Mouse (Mus musculus) forelimb bud, embryonic 11.5 days (tissue): ENCODE data around the gene Ackr3.

Experiments used
- DNase-seq: peaks from one replicate; pipeline ENCODE4 v3.0.0-alpha.2; 2012; ENCODE audit warnings: low read depth, low spot score

The Ackr3 gene

GRCm38 (mm10) chr1:90204821-90205220, 1.0 kb downstream of the Ackr3 start:
- no peak for DNase-seq

GRCm38 (mm10) chr1:90205223-90205622, 1.4 kb downstream of the Ackr3 start:
- DNase-seq, result peak; percentile 76

DNA sequence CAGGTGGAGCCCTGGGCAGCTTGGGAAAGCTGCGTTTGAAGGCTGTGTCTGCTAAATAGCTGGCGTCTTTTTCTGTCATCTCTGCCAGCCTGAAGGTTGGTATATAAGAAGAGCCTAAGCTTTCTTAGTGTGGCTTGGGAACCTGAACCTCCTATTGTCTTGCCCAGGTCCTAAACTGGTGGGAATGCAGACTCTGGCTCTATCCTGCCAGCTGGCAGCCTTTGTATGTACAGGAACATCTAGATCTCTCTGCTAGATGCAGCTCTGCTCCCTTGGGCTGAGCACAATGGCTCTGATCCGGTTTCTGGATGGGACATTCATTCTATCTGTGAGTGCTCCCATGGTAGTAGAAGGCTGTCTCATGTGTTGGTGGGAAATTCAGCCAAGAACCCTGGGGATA, 2.9 kb downstream of the Ackr3 start:
- no peak for DNase-seq

DNA sequence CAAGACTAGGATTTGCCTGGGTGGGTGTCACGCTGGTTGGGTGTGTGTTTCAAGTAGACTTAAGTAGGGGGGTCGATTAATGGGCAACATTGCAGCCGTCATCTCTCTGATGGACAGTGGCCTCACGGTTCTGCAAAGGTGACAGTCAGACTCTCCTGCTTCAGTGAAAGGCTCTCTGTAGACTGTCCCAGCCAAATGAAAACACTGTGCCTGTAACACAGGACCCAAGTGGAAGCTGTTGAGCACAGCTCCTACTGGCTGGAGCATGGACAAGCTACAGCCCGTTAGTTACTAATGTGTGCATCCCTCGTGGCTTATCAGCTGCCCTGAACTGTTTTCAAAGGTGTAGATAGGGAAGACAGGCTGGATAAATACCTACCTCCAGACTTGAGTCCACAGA, 3.5 kb downstream of the Ackr3 start:
- DNase-seq, result no peak

GRCm38 (mm10) chr1:90207739-90208502, 4.1 kb downstream of the Ackr3 start:
- no peak for DNase-seq

DNA sequence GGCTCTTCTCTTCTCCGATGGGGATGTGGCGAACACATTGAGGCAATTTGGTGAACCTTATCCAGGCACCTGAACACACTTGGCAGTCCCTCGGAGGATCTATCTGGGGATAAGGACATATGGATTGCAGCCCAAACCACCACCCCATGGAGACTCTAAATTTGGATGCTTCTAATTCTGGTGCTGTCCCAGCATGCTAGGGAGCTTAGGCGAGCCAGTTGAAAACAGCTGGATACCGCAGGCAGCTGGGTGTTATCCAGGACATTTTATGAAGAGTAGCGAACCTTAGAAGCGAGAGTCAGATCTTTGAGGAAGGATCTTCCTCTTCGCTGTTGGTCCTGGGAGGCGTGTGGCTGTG, 4.7 kb downstream of the Ackr3 start:
- DNase-seq, result no peak

DNA sequence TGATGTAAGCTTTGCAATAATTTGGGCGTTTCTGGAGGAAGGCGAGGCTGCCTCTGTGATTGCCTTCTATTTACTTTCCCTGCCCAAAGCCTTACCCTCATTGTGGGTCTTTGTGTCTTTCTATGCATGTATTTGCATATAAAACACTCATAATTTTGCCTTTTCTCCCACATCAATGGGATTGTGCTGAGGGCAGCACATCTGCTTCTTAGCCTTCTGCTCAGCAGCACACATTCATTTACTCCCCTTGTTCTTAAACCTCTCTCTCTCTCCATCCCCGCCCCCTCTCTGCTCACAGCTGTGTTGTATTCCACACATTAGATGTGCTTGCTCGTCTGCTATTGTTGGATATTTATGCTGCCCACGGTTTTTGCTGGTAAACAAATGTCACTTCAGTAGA, 5.3 kb downstream of the Ackr3 start:
- no peak for DNase-seq

DNA sequence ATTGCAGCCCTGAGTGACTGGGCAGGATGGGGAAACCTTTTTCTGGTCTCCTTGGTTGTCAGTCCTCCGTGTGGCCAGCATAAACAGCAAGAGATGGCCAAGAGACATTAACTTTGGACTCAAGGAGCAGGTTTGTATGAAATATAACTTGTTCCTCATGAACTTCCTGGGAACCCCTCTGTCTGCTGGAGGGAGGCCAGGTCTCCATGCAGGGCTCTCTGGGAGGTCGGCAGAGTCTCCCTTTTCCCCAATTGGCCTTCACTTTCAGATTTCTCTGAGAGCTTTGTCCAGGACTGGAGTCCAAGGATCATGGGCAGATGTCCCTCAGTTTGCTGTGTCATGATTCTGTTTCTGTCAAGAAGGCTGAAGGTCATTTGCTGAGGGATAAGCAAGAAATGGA, 6.0 kb downstream of the Ackr3 start:
- DNase-seq, result no peak

GRCm38 (mm10) chr1:90210346-90210745, 6.6 kb downstream of the Ackr3 start:
- no peak for DNase-seq

GRCm38 (mm10) chr1:90210761-90211160, 7.0 kb downstream of the Ackr3 start:
- no peak for DNase-seq

- DNase-seq, result no peak
Measured at GRCm38 (mm10) chr1:90212376-90212775, 8.6 kb downstream of the Ackr3 start.

DNA sequence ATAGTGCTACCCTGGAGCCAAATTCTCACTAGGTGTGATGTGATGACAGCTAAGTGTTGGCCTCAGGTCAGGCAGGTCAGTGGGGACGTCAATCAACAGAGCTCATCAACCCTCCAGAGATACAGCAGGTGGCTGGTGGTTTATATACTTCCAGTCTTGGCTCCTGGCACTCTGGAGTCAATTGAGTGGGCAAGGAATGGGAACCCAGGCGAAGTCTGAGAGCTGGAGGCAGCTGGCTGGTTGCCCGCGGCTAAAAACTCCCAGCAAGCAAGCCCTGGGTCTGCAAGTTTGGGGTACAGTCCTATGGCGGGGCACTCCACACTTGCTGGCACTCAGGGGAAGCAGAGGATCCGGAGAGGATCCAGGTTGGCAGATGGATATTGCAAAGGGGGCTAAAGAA, 9.1 kb downstream of the Ackr3 start:
- DNase-seq, result no peak

- DNase-seq, result no peak
Measured at GRCm38 (mm10) chr1:90214021-90214420, 10.2 kb downstream of the Ackr3 start.

DNA sequence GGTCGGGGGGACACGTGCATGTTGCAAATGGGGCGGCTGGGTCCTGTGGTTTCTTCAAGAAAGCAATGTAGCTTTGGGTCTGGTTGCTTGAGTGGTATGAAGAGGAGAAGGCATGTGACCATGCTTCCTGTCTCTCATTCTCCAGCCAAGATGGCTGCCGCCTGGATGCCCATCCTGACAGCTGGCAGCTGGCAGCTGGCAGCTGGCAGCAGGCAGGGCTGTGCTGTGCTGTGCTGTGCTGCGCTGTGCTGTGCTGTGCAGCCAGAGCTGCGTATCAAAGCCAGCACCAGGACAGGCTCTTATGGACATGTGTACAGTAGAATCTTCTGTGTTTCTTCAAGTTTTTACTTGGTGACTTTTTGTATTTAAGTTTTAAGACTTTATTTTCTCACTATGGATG, 11.1 kb downstream of the Ackr3 start:
- no peak for DNase-seq

DNA sequence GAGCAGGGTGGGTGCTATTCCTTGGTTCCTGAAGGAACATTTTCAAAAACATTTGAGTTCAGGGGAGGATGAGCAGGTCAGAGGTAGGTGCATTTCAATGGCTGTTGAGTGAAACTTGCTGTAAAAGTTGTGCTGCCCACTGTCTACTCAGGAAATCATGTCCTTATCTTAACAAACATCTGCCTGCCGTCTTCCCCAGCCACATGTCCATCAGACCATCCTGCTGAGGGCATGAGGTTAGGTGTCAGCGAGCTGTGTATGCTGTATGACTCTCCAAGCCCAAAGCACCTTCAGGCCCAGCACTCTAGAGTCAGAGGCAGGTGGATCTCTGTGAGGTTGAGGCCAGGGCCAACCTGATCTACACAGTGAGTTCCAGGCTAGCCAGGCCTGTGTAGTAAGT, 12.1 kb downstream of the Ackr3 start:
- DNase-seq, result no peak

DNA sequence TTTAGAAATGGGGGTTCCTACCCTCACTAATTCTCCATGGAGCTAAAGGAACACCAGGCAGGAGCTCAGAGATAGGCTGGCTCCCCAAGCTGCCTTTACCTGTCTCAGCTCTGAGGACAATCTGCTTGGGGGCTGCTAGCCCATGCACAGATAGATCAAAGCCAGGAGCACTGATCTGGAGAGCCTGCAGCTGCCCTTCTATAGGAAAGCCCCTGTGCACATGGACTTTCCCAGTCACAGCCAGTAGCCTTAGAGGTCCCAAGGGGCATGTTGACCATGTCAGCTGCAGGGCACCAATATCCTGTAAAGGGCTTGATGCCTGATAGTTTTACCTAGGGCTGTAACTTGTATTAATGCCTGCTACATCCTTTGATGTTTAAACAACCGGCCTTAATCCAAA, 12.6 kb downstream of the Ackr3 start:
- DNase-seq, result no peak

DNA sequence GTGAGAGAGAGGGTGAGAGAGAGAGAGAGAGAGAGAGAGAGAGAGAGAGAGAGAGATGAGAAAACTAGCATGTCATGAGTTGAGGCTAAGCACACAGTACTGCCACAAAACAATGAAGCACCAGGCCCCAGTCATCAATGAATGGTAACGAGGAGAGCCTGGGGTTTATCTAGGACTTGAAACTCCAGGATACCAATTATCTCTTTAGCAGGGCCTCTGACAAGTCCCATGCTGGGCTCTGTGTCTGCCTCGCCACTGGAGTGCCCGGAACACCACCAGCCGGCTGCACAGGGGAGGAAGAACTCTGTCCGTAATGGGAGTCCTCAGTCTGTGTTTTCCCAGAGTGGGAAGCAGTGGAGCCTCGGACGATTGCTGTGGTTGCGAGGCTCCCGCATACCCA, 16.5 kb downstream of the Ackr3 start:
- DNase-seq, result no peak

- DNase-seq, result no peak
Measured at GRCm38 (mm10) chr1:90220844-90221243, 17.1 kb downstream of the Ackr3 start.

GRCm38 (mm10) chr1:90221811-90222361, 18.1 kb downstream of the Ackr3 start:
- DNase-seq, result no peak

DNA sequence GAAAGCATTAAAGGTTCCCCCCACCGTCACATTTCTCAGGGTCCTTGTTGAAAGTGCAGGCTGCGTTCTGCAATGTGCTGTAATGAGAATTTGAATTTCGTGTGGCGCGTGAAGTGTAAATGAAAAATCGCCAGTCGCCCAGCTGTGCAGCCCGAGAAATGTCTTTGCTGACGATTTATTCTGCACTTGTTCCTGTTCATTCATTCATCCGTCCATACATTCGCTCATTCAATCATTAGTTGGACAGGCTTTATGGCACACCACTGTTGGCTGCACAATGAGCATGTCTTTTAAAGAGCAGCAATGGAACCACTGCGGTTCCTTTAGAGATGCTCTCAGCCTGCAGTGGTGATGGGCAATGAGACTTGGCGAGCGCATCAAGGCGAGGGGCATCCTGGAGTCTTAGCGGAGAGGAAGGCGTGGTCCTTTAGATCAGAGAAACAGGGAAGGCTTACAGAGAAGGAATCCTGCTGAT, 18.7 kb downstream of the Ackr3 start:
- DNase-seq, result no peak

GRCm38 (mm10) chr1:90223006-90223405, 19.2 kb downstream of the Ackr3 start:
- no peak for DNase-seq

- DNase-seq, result no peak
Measured at GRCm38 (mm10) chr1:90225603-90226254, 21.9 kb downstream of the Ackr3 start.

GRCm38 (mm10) chr1:90227684-90228322, 24.0 kb downstream of the Ackr3 start:
- no peak for DNase-seq
